Mouse (Mus musculus): ENCODE measurements around the gene Gm20388. TPM values are rescaled to one million over a fixed set of nuclear protein-coding genes. Genes with fewer than 3 reads are reported as not detected.

Gene Gm20388
- polyA plus RNA-seq, 1 experiment from 2014 or later = not detected

DNA sequence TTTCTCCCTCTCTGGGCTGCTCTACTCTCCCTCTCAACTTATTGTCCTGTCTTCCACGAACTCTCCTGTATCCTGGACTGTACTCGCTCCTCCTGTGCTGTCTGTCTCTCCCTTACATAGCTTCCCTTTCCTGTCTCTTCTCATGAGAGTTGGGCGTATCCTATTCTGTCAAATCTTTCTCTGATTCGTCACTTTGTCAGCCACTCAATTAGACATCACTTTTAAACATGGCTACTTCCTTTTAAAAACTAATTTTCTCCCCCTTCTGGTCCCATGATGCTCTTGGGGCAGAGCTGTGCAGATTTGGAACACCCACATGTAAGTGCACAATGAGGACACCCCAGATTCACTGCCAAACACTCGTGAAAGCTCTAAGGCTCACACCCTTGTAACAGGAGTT lies 905.7 kb downstream of the Gm20388 start:
- H3K36me3 ChIP-seq (ENCODE audit: control insufficient read depth, insufficient read depth, low read length) = no peaks in the 10 kb centered on the region

DNA sequence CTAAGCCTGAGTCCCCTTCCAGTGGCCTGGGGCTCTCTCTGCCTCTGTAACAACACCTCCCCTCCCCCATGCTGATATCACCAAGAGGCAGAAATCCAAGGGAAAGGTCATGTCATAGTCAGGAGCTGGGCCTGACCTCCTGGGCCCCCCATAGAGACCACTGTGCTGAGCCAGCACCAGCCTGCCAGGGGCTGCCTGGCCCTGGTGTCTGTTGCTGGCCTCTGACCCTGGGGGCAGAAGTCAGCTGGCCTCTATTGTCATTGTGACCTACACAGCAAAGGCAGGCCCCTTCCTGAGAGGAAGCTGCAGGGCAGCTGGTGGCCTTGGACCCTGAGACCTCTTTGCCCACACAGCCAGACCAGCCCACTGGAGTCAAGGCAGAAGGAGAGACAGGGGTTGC lies 909.3 kb downstream of the Gm20388 start:
- H3K4me1 ChIP-seq (replicated peaks; ENCODE audit: control insufficient read depth, insufficient read depth, low read length) = no peaks in the 10 kb centered on the region; the same call in 1 of the 2 replicates
- H3K27me3 ChIP-seq (ENCODE audit: control insufficient read depth, insufficient read depth, low read depth, low read length) = no peaks in the 10 kb centered on the region
- ATAC-seq (ENCODE audit: low read depth) = no peak
- no peak overlapping the region for H3K4me3 ChIP-seq (ENCODE audit: low read length)
- no peak overlapping the region for H3K27ac ChIP-seq (ENCODE audit: low read length)
- peaks cover 6% of the 10 kb centered on the region; the same call in 1 of the 2 replicates for H3K9me3 ChIP-seq (ENCODE audit: control insufficient read depth, low read length)
- no peak overlapping the region for H3K4me2 ChIP-seq (ENCODE audit: low read depth, low read length)
- H3K36me3 ChIP-seq (ENCODE audit: control insufficient read depth, insufficient read depth, low read length) = no peaks in the 10 kb centered on the region
- H3K9ac ChIP-seq (ENCODE audit: low read length) = no peak overlapping the region

More for the DNA sequence above, 905.7 kb downstream of the Gm20388 start:
- Histone ChIP-seq H3K4me2 (ENCODE audit: low read depth, low read length) (no peak overlapping the region), H3K9me3 (ENCODE audit: control insufficient read depth, low read length) (peaks cover 3% of the 10 kb centered on the region; the same call in 1 of the 2 replicates), H3K4me1 (replicated peaks; ENCODE audit: control insufficient read depth, insufficient read depth, low read length) (no peaks in the 10 kb centered on the region; the same call in 1 of the 2 replicates), H3K27me3 (ENCODE audit: control insufficient read depth, insufficient read depth, low read depth, low read length) (no peaks in the 10 kb centered on the region), H3K4me3 (ENCODE audit: low read length) (no peak overlapping the region), H3K27ac (ENCODE audit: low read length) (no peak overlapping the region), H3K9ac (ENCODE audit: low read length) (no peak overlapping the region)
- WGBS = 68% methylated on average over 5 of the region's 5 CpGs
- ATAC-seq (ENCODE audit: low read depth) = no peak

DNA sequence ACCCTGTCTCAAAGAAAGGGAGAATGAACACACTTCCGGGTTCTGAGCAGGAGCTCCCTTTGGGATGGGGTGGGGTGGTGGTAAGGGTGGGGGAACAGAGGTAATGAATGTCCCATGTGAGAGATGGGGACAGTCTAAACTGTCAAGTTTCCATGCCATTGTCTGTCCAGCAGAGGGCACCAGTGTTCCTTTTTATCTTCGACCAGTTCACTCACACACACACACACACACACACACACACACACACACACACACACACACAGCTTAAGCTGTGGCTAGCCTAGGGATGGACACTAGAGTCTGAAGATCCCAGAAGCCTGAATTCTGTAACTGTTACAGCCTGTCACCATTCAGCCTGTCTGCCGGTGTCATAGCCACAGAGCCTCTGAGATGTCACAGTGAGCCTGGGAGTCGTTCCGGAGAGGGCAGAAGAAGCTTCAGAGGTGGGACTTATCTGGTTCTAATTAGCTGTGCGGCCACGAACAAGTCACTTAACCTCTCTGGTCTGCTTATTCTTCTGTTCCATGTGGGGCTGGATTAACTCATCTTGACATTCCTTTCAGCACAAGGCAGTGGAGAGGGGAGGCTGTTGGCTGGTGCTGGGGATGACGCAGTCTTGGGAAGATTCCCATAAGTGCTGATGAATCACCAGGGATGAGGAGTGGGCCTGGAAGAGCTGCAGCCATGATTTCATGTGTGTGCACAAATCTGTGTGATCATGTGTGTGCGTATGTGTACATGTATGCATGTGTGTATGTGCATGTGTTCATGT lies 910.9 kb downstream of the Gm20388 start:
- no peaks in the 10 kb centered on the region for H3K36me3 ChIP-seq (ENCODE audit: control insufficient read depth, insufficient read depth, low read length)
- ATAC-seq (ENCODE audit: low read depth) = peak; percentile 59
- WGBS = 27% methylated on average over 9 of the region's 9 CpGs
- peaks cover 6% of the 10 kb centered on the region; the same call in 1 of the 2 replicates for H3K9me3 ChIP-seq (ENCODE audit: control insufficient read depth, low read length)
- H3K4me3 ChIP-seq (ENCODE audit: low read length) = no peak overlapping the region
- no peaks in the 10 kb centered on the region for H3K27me3 ChIP-seq (ENCODE audit: control insufficient read depth, insufficient read depth, low read depth, low read length)
- H3K4me2 ChIP-seq (ENCODE audit: low read depth, low read length) = no peak overlapping the region
- H3K4me1 ChIP-seq (replicated peaks; ENCODE audit: control insufficient read depth, insufficient read depth, low read length) = no peaks in the 10 kb centered on the region; the same call in 1 of the 2 replicates
- H3K9ac ChIP-seq (ENCODE audit: low read length) = no peak overlapping the region
- no peak overlapping the region for H3K27ac ChIP-seq (ENCODE audit: low read length)

DNA sequence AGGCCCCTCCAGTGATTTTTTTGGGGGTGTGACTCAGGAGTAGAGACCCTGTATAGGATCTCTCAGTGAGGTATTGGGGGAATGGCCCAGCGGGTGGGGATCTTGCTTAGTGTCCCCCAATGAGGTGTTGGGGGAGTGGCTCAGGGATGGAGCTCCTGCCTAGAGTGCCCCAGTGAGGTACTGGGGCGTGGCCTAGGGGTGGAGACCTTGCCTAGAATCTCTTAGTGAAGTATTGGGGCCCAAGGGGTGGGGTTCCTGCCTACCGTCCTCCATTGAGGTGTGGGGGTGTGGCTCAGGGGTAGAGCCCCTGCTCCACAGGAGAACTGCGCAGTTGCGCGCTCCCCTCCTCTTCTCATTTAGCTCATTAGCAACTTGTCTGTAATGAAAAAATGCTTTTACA lies 912.7 kb downstream of the Gm20388 start:
- Histone ChIP-seq H3K4me1 (replicated peaks; ENCODE audit: control insufficient read depth, insufficient read depth, low read length) (no peaks in the 10 kb centered on the region; the same call in 1 of the 2 replicates), H3K4me3 (ENCODE audit: low read length) (no peak overlapping the region), H3K4me2 (ENCODE audit: low read depth, low read length) (no peak overlapping the region), H3K9me3 (ENCODE audit: control insufficient read depth, low read length) (peaks cover 6% of the 10 kb centered on the region; the same call in 1 of the 2 replicates), H3K9ac (ENCODE audit: low read length) (no peak overlapping the region), H3K36me3 (ENCODE audit: control insufficient read depth, insufficient read depth, low read length) (no peaks in the 10 kb centered on the region), H3K27me3 (ENCODE audit: control insufficient read depth, insufficient read depth, low read depth, low read length) (no peaks in the 10 kb centered on the region), H3K27ac (ENCODE audit: low read length) (no peak overlapping the region)
- no peak; the same call in 1 of the 2 replicates for ATAC-seq (ENCODE audit: low read depth)
- WGBS = 70% methylated on average over 6 of the region's 6 CpGs

DNA sequence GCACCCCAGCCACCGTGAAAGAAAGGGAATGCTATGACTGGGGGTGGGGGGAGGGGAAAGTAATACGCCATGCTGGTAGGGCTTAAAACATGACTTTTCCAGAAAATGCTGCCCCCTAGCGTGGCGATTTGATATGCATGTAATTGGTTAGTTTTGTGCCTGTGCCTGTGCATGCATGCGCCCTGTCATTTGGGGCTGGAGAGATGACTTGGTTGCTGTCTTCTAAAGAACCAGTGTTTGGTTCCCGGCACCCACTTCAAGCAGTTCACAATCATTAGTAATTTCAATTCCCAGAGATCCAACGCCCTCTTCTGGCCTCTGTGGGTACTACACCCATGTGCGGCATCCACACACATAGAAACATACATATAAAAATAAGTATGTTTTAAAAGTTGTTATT lies 913.2 kb downstream of the Gm20388 start:
- Histone ChIP-seq H3K4me2 (ENCODE audit: low read depth, low read length) (no peak overlapping the region), H3K27me3 (ENCODE audit: control insufficient read depth, insufficient read depth, low read depth, low read length) (no peaks in the 10 kb centered on the region), H3K36me3 (ENCODE audit: control insufficient read depth, insufficient read depth, low read length) (no peaks in the 10 kb centered on the region), H3K9me3 (ENCODE audit: control insufficient read depth, low read length) (peaks cover 6% of the 10 kb centered on the region; the same call in 1 of the 2 replicates), H3K9ac (ENCODE audit: low read length) (no peak overlapping the region), H3K4me1 (replicated peaks; ENCODE audit: control insufficient read depth, insufficient read depth, low read length) (no peaks in the 10 kb centered on the region; the same call in 1 of the 2 replicates), H3K4me3 (ENCODE audit: low read length) (no peak overlapping the region), H3K27ac (ENCODE audit: low read length) (no peak overlapping the region)
- no peak for ATAC-seq (ENCODE audit: low read depth)
- 56% methylated on average over 8 of the region's 8 CpGs for WGBS

DNA sequence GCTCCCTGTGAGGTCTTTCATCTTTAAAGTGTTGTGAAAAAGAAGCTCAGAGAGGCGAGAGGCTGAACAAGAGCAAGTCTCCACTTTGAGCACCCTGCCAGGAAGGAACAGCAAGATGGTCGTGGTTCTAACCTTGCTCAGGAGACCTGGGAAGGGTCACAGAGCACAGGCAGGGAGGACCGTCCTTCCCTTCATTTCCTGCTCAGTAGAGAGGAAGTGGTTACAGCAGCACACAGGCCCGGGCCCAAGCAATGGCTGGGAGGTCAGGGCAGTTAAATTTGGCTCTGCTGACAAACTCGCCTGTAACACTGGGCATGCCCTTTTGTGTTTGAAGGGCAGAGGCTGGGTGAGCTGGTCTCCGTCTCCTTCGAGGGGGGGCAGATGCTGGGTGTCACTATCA lies 914.0 kb downstream of the Gm20388 start:
- Histone ChIP-seq H3K27ac (ENCODE audit: low read length) (0 out of 2 replicates have a peak overlapping the region, but pooled peaks have one; percentile 7), H3K4me1 (replicated peaks; ENCODE audit: control insufficient read depth, insufficient read depth, low read length) (no peaks in the 10 kb centered on the region; the same call in 1 of the 2 replicates), H3K4me2 (ENCODE audit: low read depth, low read length) (no peak overlapping the region), H3K4me3 (ENCODE audit: low read length) (no peak overlapping the region), H3K27me3 (ENCODE audit: control insufficient read depth, insufficient read depth, low read depth, low read length) (no peaks in the 10 kb centered on the region), H3K9ac (ENCODE audit: low read length) (no peak overlapping the region), H3K36me3 (ENCODE audit: control insufficient read depth, insufficient read depth, low read length) (no peaks in the 10 kb centered on the region), H3K9me3 (ENCODE audit: control insufficient read depth, low read length) (0 out of 2 replicates have a peak, but pooled peaks cover 4% of the 10 kb centered on the region)
- WGBS = 53% methylated on average over 7 of the region's 7 CpGs
- no peak for ATAC-seq (ENCODE audit: low read depth)

DNA sequence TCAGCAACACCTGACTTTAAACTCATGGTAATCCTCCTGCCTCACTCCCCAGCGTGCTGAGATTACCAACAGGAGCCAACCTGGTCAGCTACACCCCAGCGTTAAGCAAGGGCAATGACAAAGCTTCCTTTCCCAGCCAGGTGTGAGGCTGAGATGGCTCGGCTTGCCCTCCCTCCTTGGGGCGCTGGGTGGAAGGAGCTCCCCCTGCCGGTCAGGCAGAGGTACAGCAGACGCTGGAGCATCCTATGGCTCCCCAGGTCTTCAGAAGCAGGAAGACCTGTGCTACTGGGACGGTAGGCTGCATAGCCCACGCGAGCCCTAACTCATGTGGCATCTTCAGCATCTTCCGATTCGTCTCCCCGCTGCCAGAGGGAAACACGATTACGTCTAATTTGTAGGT lies 917.6 kb downstream of the Gm20388 start:
- no peak overlapping the region for H3K4me3 ChIP-seq (ENCODE audit: low read length)
- no peak for ATAC-seq (ENCODE audit: low read depth)
- no peak overlapping the region for H3K27ac ChIP-seq (ENCODE audit: low read length)
- peaks cover 15% of the 10 kb centered on the region for H3K4me1 ChIP-seq (replicated peaks; ENCODE audit: control insufficient read depth, insufficient read depth, low read length)
- H3K4me2 ChIP-seq (ENCODE audit: low read depth, low read length) = no peak overlapping the region
- no peaks in the 10 kb centered on the region for H3K36me3 ChIP-seq (ENCODE audit: control insufficient read depth, insufficient read depth, low read length)
- no peak overlapping the region for H3K9ac ChIP-seq (ENCODE audit: low read length)
- no peaks in the 10 kb centered on the region for H3K27me3 ChIP-seq (ENCODE audit: control insufficient read depth, insufficient read depth, low read depth, low read length)
- 20% methylated on average over 14 of the region's 14 CpGs for WGBS
- 0 out of 2 replicates have a peak, but pooled peaks cover 4% of the 10 kb centered on the region for H3K9me3 ChIP-seq (ENCODE audit: control insufficient read depth, low read length)

DNA sequence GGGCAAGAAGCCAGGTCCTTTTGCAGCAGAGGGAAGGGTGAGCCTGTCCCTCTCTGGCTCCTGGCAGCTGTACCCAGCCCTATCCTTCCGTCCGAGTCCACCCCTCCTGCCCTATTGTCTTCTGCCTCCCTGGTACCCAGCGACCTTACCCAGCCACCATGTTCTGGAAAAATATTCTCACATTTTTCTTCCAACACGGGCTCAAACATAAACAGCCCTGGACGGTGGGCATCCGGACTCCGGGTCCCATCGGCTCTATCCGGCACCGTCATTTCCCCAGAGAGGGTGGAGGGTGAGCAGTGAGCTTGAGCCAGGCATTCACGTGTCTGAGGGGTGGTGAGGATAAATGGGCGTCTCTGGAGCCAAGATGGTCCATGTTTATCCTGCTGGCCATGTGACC lies 920.0 kb downstream of the Gm20388 start:
- Histone ChIP-seq H3K27ac (ENCODE audit: low read length) (peak overlapping the region; percentile 87), H3K4me3 (ENCODE audit: low read length) (no peak overlapping the region), H3K4me1 (replicated peaks; ENCODE audit: control insufficient read depth, insufficient read depth, low read length) (peaks cover 15% of the 10 kb centered on the region), H3K9ac (ENCODE audit: low read length) (no peak overlapping the region), H3K36me3 (ENCODE audit: control insufficient read depth, insufficient read depth, low read length) (no peaks in the 10 kb centered on the region), H3K9me3 (ENCODE audit: control insufficient read depth, low read length) (no peaks in the 10 kb centered on the region), H3K27me3 (ENCODE audit: control insufficient read depth, insufficient read depth, low read depth, low read length) (no peaks in the 10 kb centered on the region), H3K4me2 (ENCODE audit: low read depth, low read length) (no peak overlapping the region)
- ATAC-seq (ENCODE audit: low read depth) = peak; percentile 82
- WGBS = 44% methylated on average over 12 of the region's 12 CpGs

DNA sequence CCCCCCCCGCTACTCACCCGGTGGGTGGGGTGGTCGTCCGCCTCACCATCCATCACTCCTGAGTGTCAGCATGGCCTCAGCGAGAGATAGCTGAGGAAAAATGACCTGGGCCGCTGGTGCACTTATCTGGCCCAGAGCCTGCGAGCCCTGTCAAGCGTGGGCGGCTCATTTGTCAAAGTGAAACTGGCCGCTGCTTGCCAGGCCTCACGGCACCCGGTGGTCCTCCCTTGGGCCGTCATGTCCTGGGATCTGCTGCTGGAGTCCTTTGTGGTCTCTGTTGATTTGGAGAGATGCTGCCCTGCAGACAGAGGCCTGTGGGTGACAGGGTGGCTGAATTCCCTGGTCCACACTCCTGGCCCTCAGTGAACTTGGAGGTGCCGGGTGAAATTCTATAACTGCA lies 921.4 kb downstream of the Gm20388 start:
- Histone ChIP-seq H3K4me3 (ENCODE audit: low read length) (peak overlapping the region; percentile 30; the same call in 1 of the 2 replicates), H3K4me1 (replicated peaks; ENCODE audit: control insufficient read depth, insufficient read depth, low read length) (peaks cover 15% of the 10 kb centered on the region), H3K27ac (ENCODE audit: low read length) (peak overlapping the region; percentile 65), H3K4me2 (ENCODE audit: low read depth, low read length) (peak overlapping the region; percentile 47), H3K9me3 (ENCODE audit: control insufficient read depth, low read length) (no peaks in the 10 kb centered on the region), H3K9ac (ENCODE audit: low read length) (peak overlapping the region; percentile 46), H3K36me3 (ENCODE audit: control insufficient read depth, insufficient read depth, low read length) (no peaks in the 10 kb centered on the region), H3K27me3 (ENCODE audit: control insufficient read depth, insufficient read depth, low read depth, low read length) (no peaks in the 10 kb centered on the region)
- peak; percentile 53 for ATAC-seq (ENCODE audit: low read depth)
- 6% methylated on average over 12 of the region's 14 CpGs for WGBS
